Mouse (Mus musculus) midbrain, embryonic 15.5 days (tissue): ENCODE results near the gene Mterf4. TPM values are rescaled to one million over a fixed set of nuclear protein-coding genes. Genes with fewer than 3 reads are reported as not detected.

Source experiments
- ATAC-seq: fragments of 200-750 bp; cut with Nextera tagmentation; replicated peaks from 2 replicates; pipeline ENCODE4 v1.8.0; 2017; ENCODE audit warnings: moderate TSS enrichment
- H3K27ac ChIP-seq: fragments of 300-500 bp; sonication (generic); 2 replicates; pipeline ENCODE4 v1.5.1; 2015; ENCODE audit warnings: mild to moderate bottlenecking, inconsistent platforms
- H3K27me3 ChIP-seq: fragments of 300-500 bp; sonication (generic); replicated peaks from 2 replicates; pipeline ENCODE4 v1.6.1; 2015; ENCODE audit warnings: inconsistent platforms
- H3K36me3 ChIP-seq: fragments of 300-500 bp; sonication (generic); replicated peaks from 2 replicates; pipeline ENCODE4 v1.6.1; 2015; ENCODE audit warnings: inconsistent platforms
- H3K4me1 ChIP-seq: fragments of 300-500 bp; sonication (generic); 2 replicates; pipeline ENCODE4 v1.6.1; 2015; ENCODE audit warnings: inconsistent platforms
- H3K4me2 ChIP-seq: fragments of 300-500 bp; sonication (generic); 2 replicates; pipeline ENCODE4 v1.6.1; 2015; ENCODE audit warnings: inconsistent platforms, mild to moderate bottlenecking, moderate library complexity
- H3K4me3 ChIP-seq: fragments of 300-500 bp; sonication (generic); 2 replicates; pipeline ENCODE4 v1.5.1; 2015; ENCODE audit warnings: mild to moderate bottlenecking, inconsistent platforms
- H3K9ac ChIP-seq: fragments of 300-500 bp; sonication (generic); 2 replicates; pipeline ENCODE4 v1.6.1; 2015; ENCODE audit warnings: mild to moderate bottlenecking, inconsistent platforms
- H3K9me3 ChIP-seq: fragments of 300-500 bp; sonication (generic); 2 replicates; pipeline ENCODE4 v1.6.1; 2016; ENCODE audit warnings: inconsistent platforms
- WGBS: fragments of 180-500 bp; shearing (Covaris S2); methylation state at CpG from one replicate; pipeline ENCODE4 v1.1.7; 2015; ENCODE audit warnings: mixed read lengths; 5-methylcytosine and 5-hydroxymethylcytosine counted together
- microRNA-seq: library from miRNA; unstranded; fragments of <30 nt; microRNA quantifications from one replicate; pipeline ENCODE4, GENCODE M21; 2016
- polyA plus RNA-seq: library from polyadenylated mRNA; unstranded; fragments of >200 nt; fragmentation: Nextera tagmentation; extraction: Ambion mirVana; gene quantifications from 2 replicates; pipeline ENCODE4 v1.2.1, GENCODE M21; 2015

Gene Mterf4
- polyA plus RNA-seq, 1 experiment from 2014 or later, result 38.2 TPM

GRCm38 (mm10) chr1:93252586-93252985 is 53.1 kb downstream of the Mterf4 start:
- Histone ChIP-seq H3K4me3 (no peak overlapping the region), H3K27ac (no peak overlapping the region), H3K9ac (no peak overlapping the region), H3K4me1 (no peaks in the 10 kb centered on the region), H3K36me3 (no peaks in the 10 kb centered on the region), H3K9me3 (no peaks in the 10 kb centered on the region), H3K4me2 (no peak overlapping the region), H3K27me3 (no peaks in the 10 kb centered on the region)
- no peak for ATAC-seq
- 51% methylated on average over 2 of the region's 2 CpGs for WGBS

Small RNAs within 50 kb of the gene (microRNA-seq; reads per million reads assigned to microRNA genes)
- gene Mir6345 (not detected), gene Mir6901 (not detected), gene Mir6902 (0.55 reads per million)

Other genes starting within 250 kb of the Mterf4 start
- gene Kif1a, start 204.0 kb downstream of the Mterf4 start, polyA plus RNA-seq, result 498 and 502 TPM in 2 replicates
- gene Agxt, start 170.7 kb downstream of the Mterf4 start, polyA plus RNA-seq, result not detected in 2 replicates
- gene 2310007B03Rik, start 145.0 kb downstream of the Mterf4 start, polyA plus RNA-seq, result 0.14 and 0.32 TPM in 2 replicates
- gene Crocc2, start 137.2 kb downstream of the Mterf4 start, polyA plus RNA-seq, result 0.52 and 0.54 TPM in 2 replicates
- gene Sned1, start 70.1 kb downstream of the Mterf4 start, polyA plus RNA-seq, result 8.7 and 12.5 TPM in 2 replicates
- 45.8 and 46.9 TPM in 2 replicates for gene Ppp1r7, start 36.9 kb upstream of the Mterf4 start, polyA plus RNA-seq
- gene Pask, start 37.6 kb upstream of the Mterf4 start, polyA plus RNA-seq, result 5.7 and 6.2 TPM in 2 replicates
- 0.79 and 0.94 TPM in 2 replicates for gene Ano7, start 68.0 kb upstream of the Mterf4 start, polyA plus RNA-seq
- gene Hdlbp, start 172.9 kb upstream of the Mterf4 start, polyA plus RNA-seq, result 70.9 and 71.1 TPM in 2 replicates
- gene Farp2, start 206.2 kb upstream of the Mterf4 start, polyA plus RNA-seq, result 4.6 and 5.0 TPM in 2 replicates